ENCODE assay signal across 14 mouse cellular contexts in the genomic region with DNA sequence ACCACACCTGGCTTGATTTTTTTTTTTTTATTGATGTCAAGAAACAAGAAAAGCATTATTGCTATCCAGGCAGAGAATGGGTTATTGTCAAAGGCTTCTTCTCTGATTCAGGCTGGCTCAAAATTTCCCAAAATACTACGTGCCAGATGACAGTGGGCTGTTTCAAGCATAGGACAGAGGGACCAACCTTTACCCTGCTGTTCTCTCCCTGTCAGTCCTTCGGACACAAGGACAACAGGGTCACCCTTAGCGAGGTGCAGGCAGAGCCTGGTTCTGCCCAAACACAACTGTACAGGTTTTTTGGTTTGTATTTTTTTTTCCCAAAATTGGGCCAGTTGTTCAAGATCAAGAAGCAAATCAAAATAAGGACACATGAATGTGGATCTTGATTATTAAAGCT.
"Had no signal": no experiment of that assay in that cellular context is flagged by ENCODE, and none has a peak within 500 bp of the region (broad histone marks: within the 10 kb centered on the region; RNA-seq: fewer than 3 reads in every experiment).

No protein-coding gene starts in this region.

- ATAC-seq: midbrain, embryonic 13.5 days; midbrain, embryonic 15.5 days had no signal

- H3K27ac ChIP-seq: midbrain, embryonic 10.5 days; midbrain, embryonic 13.5 days; midbrain, embryonic 15.5 days; neural tube, embryonic 12.5 days; stomach, embryonic 15.5 days; stomach, postnatal 0 days had no signal

- H3K27me3 ChIP-seq: midbrain, embryonic 13.5 days; midbrain, embryonic 15.5 days; neural tube, embryonic 12.5 days; stomach, embryonic 15.5 days had no signal

- H3K36me3 ChIP-seq: midbrain, embryonic 13.5 days; midbrain, embryonic 15.5 days; neural tube, embryonic 12.5 days; stomach, embryonic 15.5 days had no signal

- H3K9me3 ChIP-seq: midbrain, embryonic 10.5 days; midbrain, embryonic 13.5 days; midbrain, embryonic 15.5 days; neural tube, embryonic 12.5 days; stomach, embryonic 15.5 days had no signal

- DNase-seq: lung, adult 18-20 months; lung, embryonic 14.5 days; lung, postnatal 10 days; lung, postnatal 4 days; right cerebral cortex, postnatal 14 days; thymus, adult 2 months; thymus, postnatal 25 days; thymus, postnatal 4 days had no signal

- H3K4me3 ChIP-seq: midbrain, embryonic 10.5 days; midbrain, embryonic 13.5 days; midbrain, embryonic 15.5 days; neural tube, embryonic 12.5 days; stomach, embryonic 15.5 days had no signal

- H3K9ac ChIP-seq: lung, embryonic 14.5 days; midbrain, embryonic 13.5 days; midbrain, embryonic 15.5 days; neural tube, embryonic 12.5 days; stomach, embryonic 15.5 days had no signal

- H3K4me2 ChIP-seq: lung, embryonic 14.5 days; midbrain, embryonic 13.5 days; midbrain, embryonic 15.5 days; neural tube, embryonic 12.5 days; stomach, embryonic 15.5 days had no signal
